Mouse (Mus musculus) left cerebral cortex, postnatal 10 days (tissue): ENCODE measurements around the gene Msantd2. TPM values are rescaled to one million over a fixed set of nuclear protein-coding genes. Genes with fewer than 3 reads are reported as not detected.

ENCODE experiments used
- DNase-seq, 2 experiments: peaks; one replicate each; pipeline ENCODE4 v3.0.0; 2021 to 2022; ENCODE audit warnings: low spot score in 2 of 2, mixed read lengths in 1 of 2; ENCODE audit errors: extremely low spot score in 1 of 2
- intact Hi-C: fragments of 180-260 bp; cut with DNase I; formaldehyde crosslinking; loops from one replicate; pipeline ENCODE4 v1.15.1; 2025
- total RNA-seq, 2 experiments: library from RNA; stranded (reverse); gene quantifications; 2 replicates each; pipeline ENCODE4 v1.2.3; 2021

The Msantd2 gene
- total RNA-seq, 2 experiments from 2014 or later, result 21.8 to 24.6 TPM

GRCm38 (mm10) chr9:37536851-37537250, 47.7 kb downstream of the Msantd2 start:
- intact Hi-C loops, result no loop called here
- DNase-seq, result no peak

DNA sequence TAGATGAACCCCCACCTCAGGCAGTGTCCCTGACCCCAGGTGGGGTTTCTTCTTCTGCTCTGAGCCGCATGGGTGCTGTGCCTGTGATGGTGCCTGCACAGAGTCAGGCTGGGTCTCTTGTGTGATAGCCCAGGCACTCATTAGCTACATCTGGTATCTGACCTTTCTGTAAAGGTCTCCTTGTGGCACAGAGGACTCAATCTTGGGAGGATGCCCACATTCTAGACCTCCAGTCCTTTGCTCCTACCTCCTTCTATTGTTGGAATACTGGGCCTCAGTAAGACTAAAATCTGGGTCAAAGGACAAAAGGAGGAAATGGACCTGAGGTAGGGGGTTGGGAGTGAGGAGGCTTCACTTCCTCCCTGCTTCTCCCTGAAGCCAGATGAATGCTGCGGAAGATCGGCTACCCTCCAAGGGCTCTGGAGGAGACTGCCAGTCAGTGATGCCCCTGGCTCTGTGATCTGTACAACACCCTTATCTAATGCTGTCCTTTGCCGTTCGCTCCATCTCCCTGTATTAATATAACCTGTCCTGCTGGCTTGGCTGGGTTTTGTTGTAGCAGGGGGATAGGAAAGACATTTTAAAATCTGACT, 48.6 kb downstream of the Msantd2 start:
- intact Hi-C loops, result no loop called here
- no peak for DNase-seq

GRCm38 (mm10) chr9:37539170-37540025, 50.3 kb downstream of the Msantd2 start, which contains the start of gene Vsig2:
Gene Vsig2, plus strand, starts transcription at chr9:37539255.
- intact Hi-C loops, result loop anchor here (5.0 kb wide), 1 partner anchor 127 kb away; no protein-coding TSS in a partner anchor
- peak in 1 of 2 experiments; percentile 71 for DNase-seq

DNA sequence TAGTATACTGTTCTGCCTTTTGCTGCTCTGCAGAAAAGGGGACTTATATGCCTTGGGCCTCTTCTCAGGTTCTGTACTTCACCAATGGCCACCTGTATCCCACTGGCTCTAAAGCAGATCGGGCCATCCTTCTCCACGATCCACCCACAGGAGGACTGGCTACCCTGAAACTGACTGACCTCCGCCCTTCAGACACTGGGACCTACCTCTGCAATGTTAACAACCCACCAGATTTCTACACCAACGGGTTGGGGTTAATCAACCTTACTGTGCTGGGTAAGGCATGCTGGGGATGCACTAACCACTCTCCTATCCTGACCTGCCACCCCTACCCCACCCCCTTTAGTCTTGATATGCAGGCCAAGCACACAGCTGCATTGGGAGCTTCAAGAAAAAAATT, 51.1 kb downstream of the Msantd2 start:
- DNase-seq, result peak in 1 of 2 experiments; percentile 25
- intact Hi-C loops, result loop anchor here (5.0 kb wide), 1 partner anchor 128 kb away; no protein-coding TSS in a partner anchor

- DNase-seq, result no peak
Observed at GRCm38 (mm10) chr9:37540701-37541575, 51.8 kb downstream of the Msantd2 start.

GRCm38 (mm10) chr9:37541851-37542642, 52.9 kb downstream of the Msantd2 start:
- no peak for DNase-seq
- intact Hi-C loops, result loop anchor here (5.0 kb wide), 1 partner anchor 130 kb away; no protein-coding TSS in a partner anchor

More at GRCm38 (mm10) chr9:37540701-37541575, 51.8 kb downstream of the Msantd2 start:
- intact Hi-C loops, result loop anchor here (5.0 kb wide), 1 partner anchor 129 kb away; no protein-coding TSS in a partner anchor

GRCm38 (mm10) chr9:37543869-37544440, 54.8 kb downstream of the Msantd2 start:
- intact Hi-C loops, result loop anchor here (2.0 to 5.0 kb wide), 2 partner anchors 81 to 132 kb away; no protein-coding TSS in a partner anchor
- DNase-seq, result no peak

DNA sequence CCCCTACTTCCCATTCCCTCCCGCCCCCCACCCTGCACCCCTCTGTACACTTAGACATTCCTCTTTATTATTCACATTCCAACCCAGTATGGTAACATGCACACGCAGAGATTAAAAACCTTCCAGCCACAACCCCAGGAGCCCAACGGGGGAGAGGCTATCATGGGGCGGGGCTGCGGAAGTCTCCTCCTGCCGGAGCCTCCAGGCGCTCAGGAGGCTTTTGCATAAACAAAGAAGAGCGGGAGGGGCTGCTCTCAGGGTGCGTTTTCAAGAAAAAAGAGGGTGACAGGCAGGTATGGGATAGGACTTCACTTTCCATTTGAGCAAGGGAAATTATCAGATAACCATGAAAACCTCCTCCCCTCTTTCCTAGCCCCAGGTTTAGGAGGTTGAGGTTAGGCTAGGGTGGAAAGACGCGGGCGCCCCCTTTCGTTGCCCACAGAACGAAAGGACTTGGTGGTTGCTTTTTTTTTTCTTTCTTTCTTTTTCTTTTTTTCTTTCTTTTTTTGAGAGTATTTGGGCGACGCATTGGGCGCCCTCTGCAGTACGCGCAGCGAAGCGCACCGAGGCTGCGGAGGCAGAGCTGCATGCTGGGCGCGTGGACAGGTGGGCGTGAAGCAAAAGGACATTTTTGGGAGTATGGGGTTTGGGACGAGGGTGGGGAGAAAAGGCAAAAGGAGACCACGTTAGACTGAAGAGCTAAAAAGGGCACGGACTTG, 55.5 kb downstream of the Msantd2 start:
- DNase-seq, result peak; percentile 58 to 82
- intact Hi-C loops, result loop anchor here (2.0 to 5.0 kb wide), 2 partner anchors 82 to 132 kb away; no protein-coding TSS in a partner anchor

DNA sequence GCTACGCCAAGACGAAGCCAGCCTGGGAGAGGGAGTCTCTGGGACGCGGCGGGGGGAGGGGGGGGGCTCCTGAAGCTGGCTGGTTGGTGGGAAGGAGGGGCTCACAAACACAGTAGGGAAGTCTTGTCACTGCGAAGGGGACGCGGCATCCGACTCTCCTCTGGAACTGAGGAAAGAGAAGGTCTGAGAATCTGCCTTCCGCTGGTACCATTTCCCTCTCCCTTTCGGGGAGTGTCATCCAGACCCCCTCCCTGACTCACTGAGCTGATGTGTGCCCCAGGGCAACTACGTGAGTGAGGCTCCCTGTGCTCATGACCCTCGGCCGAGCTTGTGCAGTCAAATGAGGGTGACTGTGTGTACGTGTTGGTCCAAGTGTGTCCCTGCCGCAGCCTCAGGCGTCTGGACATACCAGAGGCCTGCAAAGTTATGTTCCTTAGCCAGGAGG, 56.1 kb downstream of the Msantd2 start:
- DNase-seq, result no peak
- intact Hi-C loops, result loop anchor here (2.0 kb wide), 1 partner anchor 82 kb away; no protein-coding TSS in a partner anchor

DNA sequence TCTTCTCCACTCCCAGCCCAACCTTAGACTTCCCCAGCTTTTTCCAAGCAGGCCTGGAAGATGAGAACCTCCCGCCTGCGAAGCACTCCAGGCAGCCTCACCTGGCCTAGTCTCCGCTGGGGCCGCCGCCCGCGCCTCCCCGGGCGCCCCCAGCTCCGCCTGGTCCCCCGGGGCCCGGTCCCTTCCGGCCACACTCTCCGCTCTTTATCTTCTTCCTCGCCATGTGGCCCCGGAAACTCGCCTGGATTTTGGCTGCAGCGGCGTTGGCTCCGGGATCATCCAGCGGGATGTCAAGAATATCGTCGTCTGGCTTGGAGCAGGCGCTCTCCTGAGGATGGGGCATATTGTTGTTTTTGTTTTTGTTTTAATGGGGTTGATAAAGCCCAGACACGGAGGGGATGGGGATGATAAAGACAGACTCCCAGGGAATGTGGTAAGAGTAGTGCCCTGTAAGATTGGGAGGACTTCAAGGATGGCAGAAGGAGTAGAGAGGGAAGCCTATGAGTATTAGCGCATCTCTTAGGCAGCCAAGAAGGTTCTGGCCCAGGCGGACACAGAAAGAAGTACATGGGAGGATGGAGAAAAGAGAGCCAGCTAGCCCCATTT, 56.8 kb downstream of the Msantd2 start:
- DNase-seq, result no peak
- intact Hi-C loops, result loop anchor here (2.0 kb wide), 1 partner anchor 83 kb away; no protein-coding TSS in a partner anchor

- intact Hi-C loops, result no loop called here
- DNase-seq, result no peak
Observed at GRCm38 (mm10) chr9:37546889-37547288, 57.8 kb downstream of the Msantd2 start.

GRCm38 (mm10) chr9:37550435-37550834, 61.3 kb downstream of the Msantd2 start:
- DNase-seq, result no peak
- intact Hi-C loops, result loop anchor here (2.0 kb wide), 1 partner anchor 62 kb away; the partner anchor contains the start of gene Spa17

- DNase-seq, result no peak
- intact Hi-C loops, result loop anchor here (2.0 kb wide), 1 partner anchor 61 kb away; the partner anchor contains the start of gene Spa17
Observed at GRCm38 (mm10) chr9:37551751-37552531, 62.8 kb downstream of the Msantd2 start.

DNA sequence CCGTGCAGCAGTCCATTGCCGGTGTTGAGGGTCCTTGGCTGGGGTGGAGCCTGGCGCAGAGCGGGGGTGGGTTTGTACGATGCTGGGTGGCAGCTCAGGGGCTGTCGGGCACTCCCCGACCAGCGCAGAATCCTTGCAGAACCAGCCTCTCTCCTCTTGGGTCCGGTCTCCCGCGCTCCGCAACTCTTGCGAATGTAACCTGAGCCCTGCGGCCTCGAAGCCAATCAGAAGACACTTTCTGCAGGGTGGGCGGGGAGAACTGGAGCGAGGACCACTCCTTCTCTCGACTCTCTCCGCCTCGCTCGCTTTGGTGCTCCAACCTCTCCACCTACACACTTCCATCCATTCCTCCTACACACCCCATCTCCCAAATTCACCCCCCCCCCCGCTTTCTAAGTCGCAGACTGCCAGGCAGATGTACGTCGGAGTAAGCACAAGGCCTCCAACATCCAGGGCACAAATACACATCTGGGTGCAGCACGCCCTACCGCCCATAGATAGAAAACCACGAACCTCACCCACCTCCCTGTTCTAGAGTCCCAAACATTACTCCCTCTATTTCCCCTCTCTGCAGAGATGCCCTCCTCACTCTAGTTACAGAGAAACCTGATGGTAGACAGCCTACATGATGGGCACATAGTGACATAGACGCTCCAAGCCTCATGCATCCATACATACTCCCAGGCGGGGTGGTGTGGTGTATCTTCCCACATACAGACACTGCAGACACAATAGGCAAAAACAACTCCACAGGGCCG, 63.6 kb downstream of the Msantd2 start, which contains the start of gene Nrgn:
Nrgn (minus strand) TSS at position 369 of the 758 bp plus-strand sequence.
- DNase-seq, result peak; percentile 88 to 89
- intact Hi-C loops, result no loop called here

GRCm38 (mm10) chr9:37554279-37554678, 65.2 kb downstream of the Msantd2 start:
- intact Hi-C loops, result no loop called here
- no peak for DNase-seq
